Mouse (Mus musculus) G1E-ER4 (cell line): ENCODE data around the gene Col6a6. TPM values are rescaled to one million over a fixed set of nuclear protein-coding genes. Genes with fewer than 3 reads are reported as not detected.

ENCODE experiments used
- GATA1 ChIP-seq: IDR thresholded peaks from one replicate; pipeline ENCODE4 v1.8.0; 2012; ENCODE audit warnings: low read length, inconsistent platforms
- polyA plus RNA-seq: library from polyadenylated mRNA; stranded (reverse); fragments of >175 nt; gene quantifications from 2 replicates; pipeline ENCODE4 v1.2.3, GENCODE M21; 2012

The Col6a6 gene
- polyA plus RNA-seq, 1 experiment: not detected

GRCm38 (mm10) chr9:105670916-105671315 is 157.0 kb downstream of the Col6a6 start:
- TF ChIP-seq GATA1: no peak

GRCm38 (mm10) chr9:105665269-105665668 is 162.7 kb downstream of the Col6a6 start:
- no peak for TF ChIP-seq GATA1

- no peak for TF ChIP-seq GATA1
Observed at GRCm38 (mm10) chr9:105659877-105660276, 168.1 kb downstream of the Col6a6 start.

GRCm38 (mm10) chr9:105658216-105658615 is 169.7 kb downstream of the Col6a6 start:
- no peak for TF ChIP-seq GATA1

DNA sequence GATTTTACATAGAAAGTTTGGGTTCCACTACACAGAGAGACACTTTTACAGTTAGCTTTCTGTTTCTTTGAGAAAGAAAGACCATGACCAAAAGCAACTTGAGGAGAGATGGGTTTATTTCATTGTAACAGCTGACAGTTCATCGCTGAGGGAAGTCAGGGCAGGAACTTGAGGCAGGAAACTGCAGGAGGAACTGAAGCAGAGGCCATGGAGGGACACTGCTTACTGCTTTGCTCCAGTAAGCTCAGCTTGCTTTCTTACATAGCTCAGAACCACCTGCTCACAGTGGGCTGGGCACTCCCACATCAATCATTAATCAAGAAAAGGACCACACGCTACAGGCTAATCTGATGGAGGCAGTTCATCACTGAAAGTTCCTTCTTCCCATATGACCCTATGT is 171.8 kb downstream of the Col6a6 start:
- TF ChIP-seq GATA1: no peak

DNA sequence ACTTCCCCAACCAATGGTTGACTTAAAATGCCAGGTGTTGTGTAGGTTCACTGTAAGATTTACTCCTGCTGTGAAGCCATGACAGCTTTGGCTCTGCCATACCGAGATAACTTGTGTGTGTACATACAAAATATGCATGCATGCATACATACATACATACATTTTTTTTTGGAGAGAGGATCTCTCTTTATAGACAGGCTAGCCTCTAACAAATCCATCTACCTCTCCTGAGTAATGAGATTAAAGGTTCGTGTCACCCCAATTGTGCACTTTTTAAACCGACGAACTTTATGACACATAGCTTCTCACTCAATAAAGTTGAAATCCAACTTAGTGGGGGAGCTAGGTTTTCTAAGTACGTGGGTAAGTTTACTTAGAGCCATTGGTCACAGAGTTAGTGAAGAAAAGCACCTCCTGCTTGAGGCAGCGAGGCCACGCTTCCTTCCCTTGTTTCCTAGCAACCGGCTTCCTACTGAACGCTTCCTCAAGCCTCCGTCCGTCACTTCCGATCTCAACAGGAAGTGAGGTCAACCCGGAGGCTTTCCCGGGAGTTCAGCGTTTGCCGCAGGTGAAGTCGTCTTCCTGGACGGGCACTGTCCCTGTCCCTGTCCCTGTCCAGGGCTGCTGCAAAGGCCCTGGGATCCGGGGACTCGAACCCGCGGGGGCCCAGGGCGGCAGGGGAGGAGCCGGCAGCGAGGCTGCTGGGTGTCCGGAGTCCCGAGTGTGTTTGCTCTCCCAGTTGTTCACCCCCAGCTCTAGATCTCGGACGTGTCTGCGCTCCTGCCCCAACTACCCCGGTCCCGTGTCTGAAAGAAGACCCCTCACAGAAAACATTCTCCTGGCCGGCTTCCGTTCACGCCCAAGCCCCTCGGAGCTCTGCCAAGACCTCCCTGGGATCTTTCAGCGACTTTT is 185.2 kb downstream of the Col6a6 start, which contains the start of gene Pik3r4:
Gene Pik3r4, plus strand, starts transcription at position 519 of the 912 bp plus-strand sequence.
- no peak for TF ChIP-seq GATA1

Other genes starting within 250 kb of the Col6a6 start
- 6.8 and 8.8 TPM in 2 replicates for gene Pik3r4, start 185.2 kb downstream of the Col6a6 start, polyA plus RNA-seq
- gene Col6a5, start 132.5 kb upstream of the Col6a6 start, polyA plus RNA-seq: not detected in 2 replicates